Mouse (Mus musculus) layer of hippocampus, postnatal 10 days (tissue): Measurements from ENCODE around the gene Mov10l1. TPM values are rescaled to one million over a fixed set of nuclear protein-coding genes. Genes with fewer than 3 reads are reported as not detected.

Experiments
- DNase-seq, 2 experiments: peaks; one replicate each; pipeline ENCODE4 v3.0.0; 2021; ENCODE audit warnings: low spot score in 2 of 2
- total RNA-seq, 2 experiments: library from RNA; stranded (reverse); gene quantifications; 2 replicates each; pipeline ENCODE4 v1.2.3; 2021

The Mov10l1 gene
- total RNA-seq, 2 experiments from 2014 or later, result not detected

DNA sequence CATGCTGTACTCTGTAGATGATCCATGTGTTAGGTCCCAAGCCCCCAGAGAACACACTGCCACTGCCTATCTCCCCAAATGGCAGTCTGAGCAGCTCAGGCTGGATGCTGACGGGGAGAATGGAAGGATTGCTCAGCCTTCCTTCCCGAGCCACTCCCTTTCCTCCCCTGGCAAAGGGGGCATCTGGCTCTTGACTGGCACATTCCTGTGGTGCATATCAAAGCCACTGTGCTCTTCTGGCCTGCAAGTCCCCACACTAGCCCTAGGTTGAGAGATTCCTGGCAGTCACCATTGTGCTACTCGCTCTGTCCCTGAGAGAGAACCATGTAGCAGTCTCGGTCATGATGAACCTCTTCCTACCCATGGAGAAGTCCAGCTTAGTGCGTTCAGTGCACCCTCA is 25.1 kb downstream of the Mov10l1 start:
- no peak for DNase-seq

DNA sequence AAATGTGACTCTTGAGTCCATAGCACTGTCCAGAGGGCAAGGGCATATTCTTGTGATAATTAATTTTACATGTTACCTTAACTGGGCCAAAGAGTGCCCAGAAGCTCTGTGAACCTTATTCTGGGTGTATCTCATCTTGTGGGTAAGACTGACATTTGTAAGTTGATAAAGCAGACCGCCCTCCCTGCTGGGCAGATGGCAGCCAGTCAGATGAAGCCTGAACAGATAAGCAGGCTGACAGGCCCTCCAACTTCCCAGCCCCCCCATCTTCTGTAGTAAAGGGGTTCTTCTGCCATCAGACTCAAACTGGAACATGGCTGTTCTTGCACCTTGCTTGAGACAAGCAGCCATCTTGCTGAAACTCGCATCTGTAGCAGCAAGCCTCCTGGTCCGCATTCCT is 34.0 kb downstream of the Mov10l1 start:
- DNase-seq, result no peak

DNA sequence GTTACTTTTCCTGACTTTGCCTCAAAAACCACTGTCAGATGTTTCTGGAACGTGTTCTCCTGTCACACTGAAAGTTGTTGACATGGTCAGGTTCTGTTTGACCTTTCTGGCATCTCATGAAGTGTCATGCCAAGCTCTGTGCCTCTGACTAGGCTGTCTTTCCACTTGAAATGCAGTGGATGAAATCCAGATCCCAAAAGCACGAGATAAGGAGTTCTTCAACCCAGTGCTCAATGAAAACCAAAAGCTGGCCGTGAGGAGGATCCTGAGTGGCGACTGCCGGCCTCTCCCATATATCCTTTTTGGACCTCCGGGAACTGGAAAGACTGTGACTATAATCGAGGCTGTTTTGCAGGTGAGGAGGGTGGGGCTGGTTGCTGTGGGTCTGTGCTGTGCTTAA is 37.4 kb downstream of the Mov10l1 start:
- DNase-seq, result no peak

DNA sequence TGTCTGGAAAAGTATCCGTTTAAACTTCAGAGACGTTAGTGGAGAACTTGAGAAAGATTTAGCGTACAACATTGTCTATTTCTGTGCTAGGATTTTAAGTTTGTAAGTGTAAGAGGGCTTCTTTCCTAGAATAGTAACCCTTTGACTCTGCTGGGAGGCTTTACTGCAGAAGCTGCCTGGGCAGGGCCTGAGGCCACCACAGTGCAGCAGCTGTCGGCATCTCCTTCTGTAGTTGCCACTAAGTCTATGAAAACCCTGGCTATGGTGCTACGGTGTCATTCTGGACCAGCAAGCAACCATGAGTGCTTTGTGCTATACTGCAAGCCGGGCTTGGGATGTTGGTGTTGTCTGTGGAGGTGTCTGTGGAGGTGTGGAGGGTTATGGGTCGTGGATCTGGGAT is 37.8 kb downstream of the Mov10l1 start:
- no peak for DNase-seq

DNA sequence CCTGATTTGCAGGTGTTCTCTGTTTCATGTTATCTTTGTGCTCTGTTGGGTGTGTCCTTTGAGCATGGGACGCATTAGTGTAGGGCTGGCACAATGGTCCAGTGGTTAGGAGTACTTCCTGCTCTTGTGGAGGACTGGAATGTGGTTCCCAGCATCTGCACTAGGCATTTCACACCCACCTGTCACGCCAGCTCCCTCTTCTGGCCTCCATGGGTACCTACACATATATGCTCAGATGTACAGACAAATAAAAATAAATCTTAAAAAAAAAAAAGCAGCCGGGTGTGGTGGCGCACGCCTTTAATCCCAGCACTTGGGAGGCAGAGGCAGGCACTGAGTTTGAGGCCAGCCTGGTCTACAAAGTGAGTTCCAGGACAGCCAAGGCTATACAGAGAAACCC is 61.7 kb downstream of the Mov10l1 start:
- DNase-seq, result no peak

DNA sequence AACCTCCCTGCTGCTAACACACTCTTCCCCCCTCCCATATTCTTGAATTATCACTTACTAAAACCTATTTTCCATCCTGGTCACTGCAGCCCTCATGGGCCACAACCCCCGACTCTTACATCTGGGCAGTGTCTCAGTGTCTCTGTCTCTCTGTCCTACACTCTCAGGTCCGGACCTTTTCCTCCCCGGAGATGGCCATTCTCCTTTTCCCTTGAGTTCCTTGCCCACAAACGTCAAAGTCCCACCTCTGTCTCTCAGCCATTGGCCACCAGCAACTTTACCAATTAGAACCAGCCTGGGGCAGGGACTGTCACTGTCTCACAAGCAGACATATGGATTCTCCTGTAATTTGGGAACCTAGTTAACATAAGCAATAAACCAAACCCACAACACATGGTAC is 63.6 kb downstream of the Mov10l1 start:
- DNase-seq, result no peak

DNA sequence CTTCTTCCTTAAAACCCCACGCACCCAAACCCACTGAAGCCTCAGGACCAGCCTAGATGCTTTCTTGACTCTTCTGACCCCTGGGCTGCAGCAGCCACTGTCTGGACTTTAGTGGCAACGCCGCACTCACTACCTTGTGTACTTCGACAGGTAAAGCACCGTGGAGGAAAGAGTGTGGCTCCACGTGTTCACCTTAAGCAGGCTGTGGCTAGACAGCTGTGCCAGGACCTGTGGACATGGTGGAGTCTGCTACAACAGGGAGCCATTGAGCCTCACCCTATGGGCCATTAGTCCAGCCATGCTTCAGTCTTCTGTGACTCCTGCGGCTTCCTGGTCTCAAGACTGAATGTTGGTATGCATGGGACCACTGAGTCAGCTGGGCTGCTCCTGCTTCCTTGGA is 72.0 kb downstream of the Mov10l1 start:
- DNase-seq, result no peak

DNA sequence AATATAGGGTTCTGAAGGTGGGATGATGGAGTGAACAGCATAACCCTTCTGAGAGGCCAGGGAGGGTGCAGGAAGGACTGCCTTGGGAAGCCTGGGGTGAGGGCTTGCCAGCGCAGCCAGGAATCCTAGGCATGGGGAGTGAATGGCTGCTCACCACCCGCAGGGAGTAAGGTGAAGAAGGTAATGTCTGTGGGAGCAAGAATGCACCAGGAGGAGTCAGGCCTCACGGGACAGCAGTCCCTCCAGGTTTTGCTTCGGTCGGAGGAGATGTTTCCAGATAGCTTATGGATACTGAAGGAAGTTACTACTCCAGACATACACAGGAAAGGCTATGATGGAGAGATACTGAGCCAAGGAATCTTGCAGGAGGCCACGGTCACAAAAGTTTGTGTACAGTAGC is 76.0 kb downstream of the Mov10l1 start:
- DNase-seq, result peak in 1 of 2 experiments; percentile 13

DNA sequence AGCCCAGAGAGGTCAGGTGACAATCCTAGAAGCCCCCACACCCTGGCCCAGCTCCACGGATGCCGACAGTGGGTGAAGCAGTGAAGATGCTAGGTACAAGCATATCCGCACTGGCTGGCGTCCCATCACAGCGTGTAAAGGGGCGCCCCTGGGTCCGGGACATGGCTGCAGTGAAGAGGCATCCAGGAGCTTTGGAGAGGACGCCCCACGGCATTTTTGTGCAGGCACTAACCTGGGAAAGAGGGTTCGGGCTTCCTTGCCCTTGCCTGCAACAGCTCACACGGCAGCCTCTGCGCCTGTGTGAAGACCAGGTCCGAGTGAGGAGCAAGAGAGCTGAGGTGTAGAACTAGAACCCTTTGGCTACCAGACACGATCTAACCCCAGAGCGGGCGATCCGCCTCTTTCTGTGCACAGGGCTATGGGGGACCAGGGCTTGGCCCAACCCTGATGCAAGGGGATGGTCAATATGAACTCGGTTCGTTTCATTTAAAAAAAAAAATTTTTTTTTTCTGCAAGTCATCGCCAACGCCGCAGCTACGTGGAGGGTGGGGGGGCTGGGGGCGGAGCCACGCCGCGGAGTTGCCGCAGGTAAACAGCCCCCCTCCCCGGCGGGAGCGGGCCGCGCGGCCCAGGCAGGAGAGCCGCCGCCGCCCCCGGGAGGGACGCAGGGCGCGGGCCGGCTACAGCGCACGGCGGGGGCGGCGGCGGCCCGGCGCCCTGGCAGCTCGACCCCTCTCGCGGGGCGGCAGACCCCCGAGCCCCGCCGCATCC is 76.6 kb downstream of the Mov10l1 start, which contains the start of gene Panx2:
Gene Panx2 (plus strand): TSS at position 574 of the 771 bp plus-strand sequence.
- peak in 1 of 2 experiments; percentile 56 for DNase-seq

DNA sequence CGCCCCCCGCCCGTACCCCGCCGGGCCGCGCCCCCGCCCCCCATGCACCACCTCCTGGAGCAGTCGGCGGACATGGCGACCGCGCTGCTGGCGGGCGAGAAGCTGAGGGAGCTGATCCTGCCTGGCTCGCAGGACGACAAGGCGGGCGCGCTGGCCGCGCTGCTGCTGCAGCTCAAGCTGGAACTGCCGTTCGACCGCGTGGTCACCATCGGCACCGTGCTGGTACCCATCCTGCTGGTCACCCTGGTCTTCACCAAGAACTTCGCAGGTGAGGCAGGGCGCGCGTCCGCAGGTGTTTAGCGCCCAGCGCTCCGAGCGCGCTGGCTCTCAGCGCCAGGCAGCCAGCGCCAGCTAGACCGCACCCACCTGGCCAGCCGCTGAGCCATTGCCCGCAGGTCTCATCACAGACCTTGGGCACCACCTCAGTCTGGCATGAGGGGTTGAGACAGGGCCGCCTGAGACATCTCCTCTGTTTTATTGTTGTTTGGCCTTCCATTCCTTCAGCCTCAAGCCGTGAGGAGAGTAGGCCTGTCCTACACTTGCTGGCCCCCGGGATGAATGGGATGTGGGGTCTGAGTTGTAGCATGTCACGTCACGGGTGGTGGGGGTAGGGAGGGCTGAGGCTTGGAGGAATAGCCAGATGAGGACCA is 77.4 kb downstream of the Mov10l1 start:
- peak in 1 of 2 experiments; percentile 59 for DNase-seq

DNA sequence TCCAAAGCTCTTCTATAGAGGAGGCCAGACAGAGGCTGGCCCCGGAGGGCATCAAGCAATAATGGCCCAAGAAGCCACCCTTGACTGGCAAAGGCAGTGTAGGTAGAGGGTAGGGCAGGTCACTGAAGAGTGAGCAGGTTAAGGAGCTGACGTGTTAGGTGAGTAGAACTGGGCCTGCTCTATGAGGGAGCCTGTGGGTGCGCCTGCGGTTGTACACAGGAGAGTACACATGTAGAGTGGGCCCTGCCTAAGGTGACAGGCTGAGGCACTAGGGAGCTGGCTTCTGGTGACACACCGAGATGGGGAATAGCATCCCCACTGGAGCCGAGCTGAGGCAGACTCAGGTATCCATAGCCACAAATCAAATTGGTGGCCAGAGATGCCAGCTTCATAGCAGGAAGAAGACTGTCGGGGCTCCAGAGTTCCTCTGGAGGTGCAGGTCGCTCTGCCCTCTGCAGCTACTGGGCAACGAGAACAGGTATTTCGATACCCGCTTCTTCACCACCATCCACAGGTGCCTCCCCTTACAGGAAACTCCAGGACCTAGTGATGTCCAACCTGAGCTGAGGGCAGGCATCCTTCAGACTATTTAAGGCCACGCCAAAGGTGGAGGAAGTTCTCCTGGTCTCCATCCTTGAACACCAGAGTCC is 78.2 kb downstream of the Mov10l1 start:
- DNase-seq, result peak in 1 of 2 experiments; percentile 22

DNA sequence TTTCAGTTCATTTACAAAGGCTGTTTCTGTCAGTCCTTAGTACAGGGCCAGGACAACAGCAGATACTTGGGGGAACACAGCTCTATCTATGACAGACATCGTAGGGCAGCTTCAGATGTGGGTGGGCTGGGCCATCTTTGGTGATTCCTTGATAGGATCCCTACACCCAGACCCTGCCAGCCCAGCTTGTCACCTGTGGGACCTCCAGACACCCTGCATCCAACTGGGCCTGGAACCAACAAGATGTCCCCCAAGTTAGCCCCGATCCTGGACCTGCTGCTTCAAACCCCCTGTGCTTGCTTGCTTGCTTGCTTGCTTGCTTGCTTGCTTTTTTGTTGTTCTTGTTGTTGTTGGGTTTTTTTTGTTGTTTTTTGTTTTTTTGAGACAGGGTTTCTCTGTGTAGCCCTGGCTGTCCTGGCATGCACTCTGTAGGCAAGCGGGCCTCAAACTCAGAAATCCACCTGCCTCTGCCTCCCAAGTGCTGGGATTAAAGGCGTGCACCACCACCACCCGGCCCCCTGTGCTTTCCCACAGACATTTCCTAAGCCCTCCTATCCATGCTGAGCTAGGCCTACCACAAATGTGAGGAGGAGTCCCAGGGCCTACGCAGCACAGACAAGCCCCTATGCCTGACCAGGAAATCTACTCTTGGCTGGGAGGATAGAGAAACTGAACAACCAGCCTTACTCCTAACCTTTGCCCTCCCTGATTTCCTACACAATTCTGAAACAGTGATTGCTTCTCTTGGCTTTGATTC is 79.2 kb downstream of the Mov10l1 start:
- DNase-seq, result peak in 1 of 2 experiments; percentile 11

DNA sequence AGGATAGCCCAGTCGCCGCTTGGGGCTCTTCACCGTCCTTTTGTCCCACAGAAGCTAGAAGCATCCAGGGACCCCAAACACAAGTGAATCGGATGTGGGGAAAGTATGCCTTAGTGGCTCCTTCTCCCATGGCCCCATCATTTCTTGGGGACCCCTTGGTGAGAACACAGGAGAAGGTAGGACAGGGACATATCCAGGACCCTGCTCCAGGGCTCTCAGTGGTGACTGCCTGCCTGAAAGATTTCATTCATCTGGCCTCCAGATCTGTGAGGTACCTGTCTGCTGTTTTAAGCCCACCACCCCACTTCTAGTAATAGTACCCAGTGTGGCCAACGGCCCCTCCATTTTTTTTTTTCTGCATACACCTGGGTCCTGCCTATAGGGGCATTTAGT is 79.8 kb downstream of the Mov10l1 start:
- peak in 1 of 2 experiments; percentile 11 for DNase-seq

DNA sequence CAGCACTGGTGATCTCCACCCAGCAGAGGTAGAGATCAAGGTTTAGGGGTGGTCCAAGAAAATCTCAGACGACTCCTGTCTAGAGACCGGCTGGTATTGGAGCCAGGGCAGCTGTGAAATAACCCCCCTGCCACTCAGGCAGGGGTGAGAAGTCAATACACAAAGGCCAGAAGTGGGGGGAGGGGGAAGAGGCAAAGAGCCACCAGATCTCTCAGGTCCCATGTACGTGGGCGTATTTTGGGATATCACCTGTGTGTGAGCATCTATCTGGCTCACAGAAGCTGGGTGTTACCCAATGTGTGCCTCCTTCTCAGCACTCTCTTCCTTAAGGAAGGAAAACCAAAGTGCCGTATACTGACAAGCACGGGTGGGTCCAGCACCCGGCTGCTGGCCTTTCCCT is 80.3 kb downstream of the Mov10l1 start:
- no peak for DNase-seq

DNA sequence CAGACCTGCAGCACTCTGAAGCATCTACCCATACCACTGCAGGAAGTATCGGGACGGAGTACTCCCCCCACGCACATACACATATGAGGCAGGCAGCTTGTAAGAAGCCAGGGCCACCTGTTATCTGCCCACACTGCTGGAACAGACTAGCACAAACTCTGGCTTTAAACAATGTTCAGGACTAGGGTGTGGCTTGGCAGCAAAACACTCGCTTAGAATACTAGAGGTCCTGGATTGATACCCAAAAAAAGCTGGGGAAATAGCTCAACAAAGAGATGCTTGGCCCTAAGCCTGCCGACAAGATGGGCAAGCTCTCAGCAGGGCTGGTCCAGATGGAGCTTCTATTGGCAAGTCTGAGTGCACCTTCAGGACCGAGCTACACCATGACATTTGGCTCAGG is 80.8 kb downstream of the Mov10l1 start:
- peak in 1 of 2 experiments; percentile 56 for DNase-seq

DNA sequence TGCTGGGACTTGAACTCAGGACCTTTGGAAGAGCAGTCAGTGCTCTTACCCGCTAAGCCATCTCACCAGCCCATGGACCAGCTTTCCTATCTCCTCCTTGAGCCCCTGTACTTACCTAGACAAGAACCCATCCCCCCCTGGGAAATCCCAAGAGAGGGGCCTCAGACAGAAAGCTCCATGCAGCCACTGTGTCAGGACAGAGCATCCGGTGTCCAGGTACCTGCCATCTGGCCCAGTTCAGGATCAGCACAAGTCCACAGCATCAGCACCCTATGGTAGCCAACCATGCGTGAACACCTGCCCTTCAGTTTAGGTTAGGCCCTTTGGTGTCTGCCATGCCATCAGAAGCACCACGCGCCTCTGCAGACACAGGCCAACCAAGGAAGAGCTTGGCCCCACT is 82.2 kb downstream of the Mov10l1 start:
- peak in 1 of 2 experiments; percentile 10 for DNase-seq

DNA sequence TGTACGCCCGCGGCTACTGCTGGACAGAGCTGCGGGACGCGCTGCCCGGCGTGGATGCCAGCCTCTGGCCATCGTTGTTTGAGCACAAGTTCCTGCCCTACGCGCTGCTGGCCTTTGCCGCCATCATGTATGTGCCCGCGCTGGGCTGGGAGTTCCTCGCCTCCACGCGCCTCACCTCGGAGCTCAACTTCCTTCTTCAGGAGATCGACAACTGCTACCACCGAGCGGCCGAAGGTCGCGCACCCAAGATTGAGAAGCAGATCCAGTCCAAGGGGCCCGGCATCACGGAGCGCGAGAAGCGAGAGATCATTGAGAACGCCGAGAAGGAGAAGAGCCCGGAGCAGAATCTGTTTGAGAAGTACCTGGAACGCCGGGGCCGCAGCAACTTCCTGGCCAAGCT is 84.9 kb downstream of the Mov10l1 start:
- DNase-seq, result no peak

DNA sequence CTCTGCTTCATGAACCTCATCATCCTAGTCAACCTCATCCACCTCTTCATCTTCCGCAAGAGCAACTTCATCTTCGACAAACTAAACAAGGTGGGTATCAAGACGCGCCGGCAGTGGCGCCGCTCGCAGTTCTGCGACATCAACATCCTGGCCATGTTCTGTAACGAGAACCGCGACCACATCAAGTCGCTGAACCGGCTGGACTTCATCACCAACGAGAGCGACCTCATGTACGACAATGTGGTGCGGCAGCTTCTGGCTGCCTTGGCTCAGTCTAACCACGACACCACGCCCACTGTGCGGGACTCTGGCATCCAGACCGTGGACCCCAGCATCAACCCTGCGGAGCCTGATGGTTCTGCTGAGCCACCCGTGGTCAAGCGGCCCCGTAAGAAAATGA is 85.5 kb downstream of the Mov10l1 start:
- no peak for DNase-seq

DNA sequence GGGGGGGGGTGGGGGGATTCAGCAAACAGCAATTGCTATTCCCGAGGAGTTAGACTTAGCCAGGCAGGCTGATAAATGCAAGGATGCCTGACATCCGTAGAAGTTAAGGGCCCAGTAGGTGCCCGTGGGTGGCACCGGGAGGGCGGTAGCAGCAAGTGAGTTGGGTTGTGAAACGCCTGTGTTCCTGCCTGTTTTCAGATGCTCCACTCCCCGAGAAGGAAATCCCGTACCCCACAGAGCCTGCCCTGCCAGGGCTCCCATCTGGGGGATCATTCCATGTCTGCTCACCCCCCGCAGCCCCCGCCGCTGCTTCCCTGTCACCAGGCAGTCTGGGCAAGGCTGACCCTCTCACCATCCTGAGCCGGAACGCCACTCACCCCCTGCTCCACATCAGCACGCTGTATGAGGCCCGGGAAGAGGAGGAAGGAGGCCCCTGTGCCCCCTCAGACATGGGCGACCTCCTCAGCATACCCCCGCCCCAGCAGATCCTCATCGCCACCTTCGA is 86.7 kb downstream of the Mov10l1 start:
- no peak for DNase-seq

DNA sequence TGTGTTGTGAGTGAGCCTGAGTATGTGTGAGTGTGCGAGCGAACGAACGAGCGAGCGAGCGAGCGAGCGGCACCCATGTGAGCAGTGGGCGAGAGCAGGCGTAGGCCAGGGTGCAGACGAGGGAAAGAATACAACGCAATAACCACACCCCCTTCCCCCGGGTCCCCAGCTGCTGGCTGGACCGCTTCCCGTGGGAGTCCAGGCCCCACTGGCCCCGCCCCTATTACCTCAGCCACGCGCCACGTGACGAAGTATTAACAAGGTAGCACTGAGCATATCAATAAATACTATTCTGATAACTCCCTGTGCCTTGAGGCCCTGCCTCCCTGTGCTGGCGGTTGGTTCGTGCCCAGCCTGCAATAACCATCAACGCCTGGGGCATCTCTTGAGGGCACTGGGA is 87.9 kb downstream of the Mov10l1 start:
- no peak for DNase-seq

DNA sequence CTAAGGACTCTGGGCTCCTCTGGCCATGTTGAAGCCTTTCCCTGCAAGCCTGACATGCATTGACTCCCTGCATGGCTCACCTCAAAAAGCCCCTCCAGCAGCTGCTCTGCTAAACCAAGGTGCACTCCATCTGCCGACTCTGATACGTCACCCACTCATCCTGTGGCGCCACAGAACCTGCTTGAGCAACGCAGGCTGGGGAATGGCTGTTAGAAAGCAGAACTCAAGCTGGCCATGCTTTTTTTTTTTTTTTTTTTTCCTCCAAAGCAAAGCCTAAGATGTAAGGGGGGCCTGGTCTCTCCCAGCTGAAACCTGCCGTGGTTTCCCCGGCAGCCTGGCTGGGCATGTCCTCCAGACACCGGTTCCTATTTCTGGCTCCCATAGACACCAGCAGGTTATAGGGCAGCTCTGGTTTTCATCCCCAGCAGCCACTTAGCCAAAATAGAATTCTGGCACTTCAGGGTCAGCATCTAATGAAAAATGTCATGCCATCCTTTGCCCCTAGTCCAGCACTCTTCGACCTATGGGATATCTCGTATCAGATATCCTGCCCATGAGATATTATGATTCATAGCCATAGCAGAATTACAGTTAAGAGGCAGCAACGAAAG is 91.4 kb downstream of the Mov10l1 start:
- no peak for DNase-seq
